Mouse (Mus musculus) C2C12 (cell line): Measurements from ENCODE around the gene Cttnbp2nl.

Experiments used
- CTCF ChIP-seq: IDR thresholded peaks from one replicate; pipeline ENCODE4 v1.5.1; 2011; ENCODE audit not compliant: control insufficient read depth, insufficient read depth, insufficient read length
- FOSL1 ChIP-seq: IDR thresholded peaks from one replicate; pipeline ENCODE4 v1.8.0; 2011; ENCODE audit warnings: mild to moderate bottlenecking, low read length; ENCODE audit not compliant: poor library complexity, insufficient read depth, severe bottlenecking

- no peak for TF ChIP-seq CTCF
- TF ChIP-seq FOSL1 = peak; percentile 81
Measured at GRCm38 (mm10) chr3:105000561-105000960, 52.4 kb downstream of the Cttnbp2nl start.
